Mouse (Mus musculus) heart, adult 2 months (tissue): ENCODE measurements around the gene Sfmbt1. TPM values are rescaled to one million over a fixed set of nuclear protein-coding genes. Genes with fewer than 3 reads are reported as not detected.

Experiments
- DNase-seq, 2 experiments: peaks; one replicate each; pipeline ENCODE4 v3.0.0; 2021
- H3K27ac ChIP-seq: fragments of 200-600 bp; 2 replicates; pipeline ENCODE4 v1.8.1; 2022
- H3K27me3 ChIP-seq: fragments of 200-500 bp; 2 replicates; pipeline ENCODE4 v1.6.1; 2012; ENCODE audit warnings: mild to moderate bottlenecking, low read length, inconsistent platforms, mixed read lengths; ENCODE audit not compliant: control insufficient read depth, insufficient read depth
- H3K36me3 ChIP-seq: fragments of 200-500 bp; 2 replicates; pipeline ENCODE4 v1.6.1; 2012; ENCODE audit warnings: low read length, inconsistent platforms; ENCODE audit not compliant: control insufficient read depth, insufficient read depth
- H3K4me1 ChIP-seq: fragments of 200-500 bp; 2 replicates; pipeline ENCODE4 v1.6.1; 2011; ENCODE audit warnings: low read length; ENCODE audit not compliant: control insufficient read depth, insufficient read depth
- H3K4me3 ChIP-seq: fragments of 200-600 bp; 2 replicates; pipeline ENCODE4 v1.8.1; 2022
- H3K79me2 ChIP-seq: fragments of 200-500 bp; replicated peaks from 2 replicates; pipeline ENCODE4 v1.6.1; 2012; ENCODE audit warnings: mild to moderate bottlenecking, inconsistent platforms, low read length, moderate library complexity, mixed read lengths; ENCODE audit not compliant: control insufficient read depth, insufficient read depth
- H3K9ac ChIP-seq: fragments of 200-500 bp; 2 replicates; pipeline ENCODE4 v1.6.1; 2012; ENCODE audit warnings: low read depth, mild to moderate bottlenecking, control low read depth, inconsistent platforms, low read length, mixed read lengths
- CTCF ChIP-seq: fragments of 200-600 bp; IDR thresholded peaks from 2 replicates; pipeline ENCODE4 v1.8.1; 2022; ENCODE audit warnings: antibody characterized with exemption, mild to moderate bottlenecking, moderate library complexity
- EP300 ChIP-seq: fragments of 200-500 bp; IDR thresholded peaks from 2 replicates; pipeline ENCODE4 v1.6.1; 2011; ENCODE audit warnings: low read depth, low read length, control low read depth; ENCODE audit not compliant: insufficient read depth
- POLR2A ChIP-seq: fragments of 200-500 bp; IDR thresholded peaks from 2 replicates; pipeline ENCODE4 v1.6.1; 2011; ENCODE audit warnings: mild to moderate bottlenecking, low read depth, low read length, control low read depth; ENCODE audit not compliant: insufficient read depth
- WGBS: fragments of 180-500 bp; shearing (Covaris S2); methylation state at CpG from one replicate; pipeline ENCODE4 v1.1.7; 2018; 5-methylcytosine and 5-hydroxymethylcytosine counted together
- intact Hi-C: fragments of 180-260 bp; cut with DNase I; formaldehyde crosslinking; loops from one replicate; pipeline ENCODE4 v1.15.1; 2025
- polyA plus RNA-seq: library from polyadenylated mRNA; depleted of rRNA; stranded (reverse); fragments of >200 nt; gene quantifications from 2 replicates; pipeline ENCODE4 v1.2.3, GENCODE M21; 2012
- total RNA-seq, 2 experiments: library from RNA; stranded (reverse); gene quantifications; 2 replicates each; pipeline ENCODE4 v1.2.3; 2021

The Sfmbt1 gene
- total and polyA plus RNA-seq, 3 experiments = 1.6 to 14.2 (median 12.9) TPM

DNA sequence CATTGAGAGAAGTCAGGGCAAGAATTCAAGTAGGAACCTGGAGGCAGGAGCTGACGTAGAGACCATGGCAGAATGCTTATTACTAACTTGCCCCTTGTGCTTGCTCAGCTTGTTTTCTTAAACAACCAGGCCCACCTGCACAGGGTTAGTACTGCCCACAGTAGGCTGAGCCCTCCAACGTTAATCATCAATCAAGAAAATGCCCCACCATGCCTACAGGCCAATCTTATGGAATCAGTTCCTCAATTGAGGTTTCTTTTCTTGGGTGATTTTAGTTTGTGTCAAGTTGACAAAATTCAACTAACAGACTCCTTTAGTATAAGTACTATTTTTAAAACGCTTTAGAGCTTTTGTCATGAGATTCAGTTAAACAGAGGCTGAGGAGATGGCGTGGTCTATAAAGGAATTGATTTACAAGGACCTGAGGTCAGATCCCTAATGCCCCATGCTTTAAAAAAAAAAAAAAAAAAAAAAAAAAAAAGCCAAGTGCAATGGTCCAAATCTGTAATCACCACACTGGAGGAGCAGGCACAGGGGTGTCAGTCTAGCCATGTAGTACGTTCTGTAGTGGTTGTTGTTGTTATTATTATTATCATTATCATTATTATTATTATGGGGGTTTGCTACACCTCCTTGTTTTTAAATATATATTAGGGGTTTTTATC lies 48.4 kb downstream of the Sfmbt1 start:
- DNase-seq = no peak
- Histone ChIP-seq H3K79me2 (0 out of 2 replicates have a peak, but pooled peaks cover 2% of the 10 kb centered on the region), H3K4me3 (no peak overlapping the region), H3K36me3 (no peaks in the 10 kb centered on the region), H3K9ac (no peak overlapping the region), H3K27ac (no peak overlapping the region), H3K4me1 (no peaks in the 10 kb centered on the region), H3K27me3 (no peaks in the 10 kb centered on the region)
- TF ChIP-seq CTCF = no peak
- TF ChIP-seq POLR2A = no peak
- no peak for TF ChIP-seq EP300
- WGBS = 85% methylated on average over 5 of the region's 5 CpGs
- intact Hi-C loops = no loop called here

DNA sequence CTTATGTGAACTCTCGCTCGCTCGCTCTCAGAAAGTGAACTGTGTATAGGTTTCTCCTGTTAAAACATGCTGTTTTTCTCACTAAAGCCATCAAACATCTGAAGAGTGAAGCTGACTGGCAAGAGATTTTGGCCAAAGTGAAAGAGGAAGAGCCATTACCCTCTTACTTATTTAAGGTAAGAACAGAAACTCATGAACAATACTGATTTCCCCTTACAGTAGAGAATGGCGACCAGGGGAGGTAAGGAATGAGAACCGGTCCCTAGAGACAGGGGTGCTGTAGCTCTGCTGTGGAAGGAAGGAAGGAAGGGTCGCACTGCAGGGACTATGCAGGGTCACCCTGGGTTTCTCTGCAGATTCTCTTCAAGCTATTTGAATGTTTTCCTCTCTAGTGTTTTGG lies 70.0 kb downstream of the Sfmbt1 start:
- Histone ChIP-seq H3K79me2 (no peaks in the 10 kb centered on the region), H3K27me3 (no peaks in the 10 kb centered on the region), H3K36me3 (no peaks in the 10 kb centered on the region; the same call in none of the 2 replicates), H3K4me1 (no peaks in the 10 kb centered on the region; the same call in 1 of the 2 replicates), H3K4me3 (no peak overlapping the region), H3K9ac (no peak overlapping the region), H3K27ac (no peak overlapping the region)
- TF ChIP-seq EP300 = no peak
- no peak for TF ChIP-seq CTCF
- no peak for TF ChIP-seq POLR2A
- intact Hi-C loops = no loop called here
- 76% methylated on average over 6 of the region's 6 CpGs for WGBS
- no peak for DNase-seq

GRCm38 (mm10) chr14:30789471-30789870 lies 74.8 kb downstream of the Sfmbt1 start:
- H3K79me2 ChIP-seq = no peaks in the 10 kb centered on the region
- no peaks in the 10 kb centered on the region for H3K27me3 ChIP-seq
- H3K36me3 ChIP-seq = no peaks in the 10 kb centered on the region; the same call in 1 of the 2 replicates
- intact Hi-C loops = no loop called here
- no peak overlapping the region for H3K27ac ChIP-seq
- TF ChIP-seq EP300 = no peak
- TF ChIP-seq POLR2A = no peak
- TF ChIP-seq CTCF = no peak
- H3K9ac ChIP-seq = no peak overlapping the region
- no peak overlapping the region for H3K4me3 ChIP-seq
- no peak for DNase-seq
- H3K4me1 ChIP-seq = peaks cover 1% of the 10 kb centered on the region; the same call in 1 of the 2 replicates
- 26% methylated on average over 1 of the region's 1 CpGs for WGBS

GRCm38 (mm10) chr14:30792871-30793270 lies 78.2 kb downstream of the Sfmbt1 start:
- no peaks in the 10 kb centered on the region for H3K27me3 ChIP-seq
- DNase-seq = no peak
- H3K79me2 ChIP-seq = no peaks in the 10 kb centered on the region
- H3K4me1 ChIP-seq = peaks cover 1% of the 10 kb centered on the region; the same call in 1 of the 2 replicates
- WGBS = 85% methylated on average over 3 of the region's 3 CpGs
- no peak overlapping the region for H3K9ac ChIP-seq
- H3K36me3 ChIP-seq = no peaks in the 10 kb centered on the region
- H3K27ac ChIP-seq = no peak overlapping the region
- no peak overlapping the region for H3K4me3 ChIP-seq
- intact Hi-C loops = no loop called here
- no peak for TF ChIP-seq POLR2A
- TF ChIP-seq EP300 = no peak
- TF ChIP-seq CTCF = no peak

DNA sequence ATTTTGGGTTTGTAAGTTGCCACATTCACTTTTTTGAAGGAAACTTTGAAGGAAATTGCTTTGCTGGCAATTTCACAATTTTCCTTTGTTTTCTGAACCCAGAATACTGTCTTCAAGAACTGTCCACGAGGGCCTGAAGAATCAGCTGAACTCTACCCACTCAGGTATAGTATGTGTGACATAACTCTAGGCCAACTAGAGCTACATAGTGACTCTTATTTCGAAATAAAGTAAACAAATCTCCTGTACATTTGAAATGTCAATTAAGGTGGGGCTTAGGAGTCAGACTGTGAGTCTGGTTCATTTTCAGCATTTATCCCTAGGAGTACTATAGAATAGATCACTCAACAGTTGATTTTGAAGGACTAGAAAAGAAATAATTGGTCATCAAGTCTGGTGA lies 87.1 kb downstream of the Sfmbt1 start:
- intact Hi-C loops = no loop called here
- Histone ChIP-seq H3K36me3 (peaks cover 1% of the 10 kb centered on the region; the same call in 1 of the 2 replicates), H3K4me1 (no peaks in the 10 kb centered on the region), H3K27me3 (no peaks in the 10 kb centered on the region), H3K27ac (no peak overlapping the region), H3K4me3 (no peak overlapping the region), H3K79me2 (no peaks in the 10 kb centered on the region), H3K9ac (no peak overlapping the region)
- TF ChIP-seq CTCF = no peak
- TF ChIP-seq POLR2A = no peak
- TF ChIP-seq EP300 = no peak
- DNase-seq = no peak
- WGBS = 92% methylated on average over 2 of the region's 2 CpGs

GRCm38 (mm10) chr14:30821136-30821535 lies 106.5 kb downstream of the Sfmbt1 start:
- Histone ChIP-seq H3K27ac (no peak overlapping the region), H3K9ac (no peak overlapping the region), H3K36me3 (no peaks in the 10 kb centered on the region; the same call in 1 of the 2 replicates), H3K4me1 (peaks cover 1% of the 10 kb centered on the region), H3K4me3 (no peak overlapping the region), H3K79me2 (no peaks in the 10 kb centered on the region), H3K27me3 (no peaks in the 10 kb centered on the region)
- no peak for TF ChIP-seq EP300
- TF ChIP-seq CTCF = no peak
- TF ChIP-seq POLR2A = no peak
- DNase-seq = no peak
- intact Hi-C loops = no loop called here
- WGBS = 69% methylated on average over 3 of the region's 3 CpGs
